Mouse (Mus musculus): ENCODE data around the gene Shb. TPM values are rescaled to one million over a fixed set of nuclear protein-coding genes. Genes with fewer than 3 reads are reported as not detected.

The Shb gene
- polyA plus RNA-seq, 1 experiment from 2014 or later, result 11.3 TPM

- Histone ChIP-seq H3K27ac (replicated peaks; ENCODE audit: low read depth, low read length) (no peak overlapping the region), H3K9ac (ENCODE audit: low read depth, low read length) (no peak overlapping the region), H3K36me3 (ENCODE audit: control insufficient read depth, insufficient read depth, low read length) (peaks cover 23% of the 10 kb centered on the region), H3K4me1 (ENCODE audit: control insufficient read depth, insufficient read depth, low read length) (0 out of 2 replicates have a peak, but pooled peaks cover 2% of the 10 kb centered on the region), H3K27me3 (replicated peaks; ENCODE audit: control insufficient read depth, insufficient read depth, low read length) (no peaks in the 10 kb centered on the region), H3K9me3 (ENCODE audit: control insufficient read depth, low read length) (no peaks in the 10 kb centered on the region), H3K4me3 (ENCODE audit: low read depth, low read length) (no peak overlapping the region), H3K4me2 (ENCODE audit: low read depth, low read length) (no peak overlapping the region)
- WGBS, result 61% methylated on average over 3 of the region's 3 CpGs
- ATAC-seq (ENCODE audit: low read depth), result no peak
- no peak for DNase-seq (ENCODE audit: low spot score)
Observed at GRCm38 (mm10) chr4:45442237-45442636, 90.0 kb downstream of the Shb start.

DNA sequence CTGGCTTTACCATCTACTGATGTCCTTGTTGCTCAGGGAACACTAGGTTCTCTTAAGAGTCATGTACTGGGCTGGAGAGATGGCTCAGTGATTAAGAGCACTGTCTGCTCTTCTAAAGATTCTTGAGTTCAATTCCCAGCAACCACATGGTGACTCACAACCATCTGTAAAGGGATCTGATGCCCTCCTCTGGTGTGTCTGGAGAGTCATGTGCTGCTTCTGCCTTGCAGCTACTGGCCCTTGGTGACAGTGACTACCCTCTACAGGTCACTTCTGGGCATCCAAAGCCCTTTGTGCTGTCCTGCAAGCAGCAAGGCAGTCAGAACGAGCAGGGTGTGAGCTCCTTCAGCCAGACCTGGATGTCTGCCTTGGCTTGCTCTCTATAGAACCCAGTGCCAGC is 90.5 kb downstream of the Shb start:
- no peak overlapping the region for H3K27ac ChIP-seq (replicated peaks; ENCODE audit: low read depth, low read length)
- WGBS, result 82% methylated on average over 1 of the region's 1 CpGs

DNA sequence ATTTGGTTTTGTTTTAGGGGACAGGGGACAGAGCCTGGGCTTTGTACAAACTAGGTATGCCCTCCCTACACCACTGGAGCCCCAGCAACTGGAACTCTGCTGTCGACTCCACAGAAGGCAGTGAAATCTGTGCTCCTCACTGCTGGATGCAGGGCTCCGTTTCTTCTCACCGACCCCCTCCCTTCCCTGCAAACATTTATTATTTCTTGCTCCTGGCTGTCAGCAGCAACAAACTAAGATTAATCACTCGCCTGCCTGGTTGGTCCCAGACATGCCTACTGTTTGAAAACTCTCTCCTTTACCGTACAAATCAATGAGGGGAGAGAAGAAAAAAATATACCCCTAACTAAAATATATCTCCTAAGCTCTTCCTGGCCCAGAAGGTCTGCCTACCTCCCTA is 93.0 kb downstream of the Shb start:
- no peak for ATAC-seq (ENCODE audit: low read depth)

More for the DNA sequence above, 90.5 kb downstream of the Shb start:
- ATAC-seq (ENCODE audit: low read depth), result no peak
- no peak overlapping the region for H3K4me2 ChIP-seq (ENCODE audit: low read depth, low read length)
- H3K27me3 ChIP-seq (replicated peaks; ENCODE audit: control insufficient read depth, insufficient read depth, low read length), result no peaks in the 10 kb centered on the region
- peaks cover 5% of the 10 kb centered on the region for H3K4me1 ChIP-seq (ENCODE audit: control insufficient read depth, insufficient read depth, low read length)
- no peak overlapping the region for H3K4me3 ChIP-seq (ENCODE audit: low read depth, low read length)
- H3K9me3 ChIP-seq (ENCODE audit: control insufficient read depth, low read length), result no peaks in the 10 kb centered on the region
- H3K9ac ChIP-seq (ENCODE audit: low read depth, low read length), result no peak overlapping the region
- no peak for DNase-seq (ENCODE audit: low spot score)
- peaks cover 23% of the 10 kb centered on the region for H3K36me3 ChIP-seq (ENCODE audit: control insufficient read depth, insufficient read depth, low read length)

DNA sequence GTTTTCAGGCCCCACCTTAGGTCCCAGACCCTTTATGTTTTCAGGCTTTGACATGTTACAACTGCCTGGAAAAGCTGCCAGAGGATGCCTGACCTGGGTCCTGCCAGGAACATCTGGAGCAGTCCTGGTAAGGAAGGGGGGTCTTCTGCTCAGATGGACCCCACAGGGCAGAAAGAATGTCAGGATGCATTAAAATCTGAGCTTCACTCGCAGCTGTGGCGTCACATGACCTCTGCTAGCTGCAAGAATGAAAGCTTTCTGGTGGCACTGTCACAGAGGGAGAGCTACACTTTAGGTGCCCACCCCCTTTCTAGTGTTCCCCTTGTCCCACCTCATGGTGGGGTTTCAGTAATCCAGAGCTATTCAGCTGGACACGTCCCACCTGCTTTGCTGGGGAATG is 95.3 kb downstream of the Shb start:
- Histone ChIP-seq H3K27me3 (replicated peaks; ENCODE audit: control insufficient read depth, insufficient read depth, low read length) (no peaks in the 10 kb centered on the region), H3K4me2 (ENCODE audit: low read depth, low read length) (no peak overlapping the region), H3K9me3 (ENCODE audit: control insufficient read depth, low read length) (no peaks in the 10 kb centered on the region), H3K36me3 (ENCODE audit: control insufficient read depth, insufficient read depth, low read length) (no peaks in the 10 kb centered on the region; the same call in 1 of the 2 replicates), H3K27ac (replicated peaks; ENCODE audit: low read depth, low read length) (no peak overlapping the region), H3K4me1 (ENCODE audit: control insufficient read depth, insufficient read depth, low read length) (peaks cover 35% of the 10 kb centered on the region), H3K9ac (ENCODE audit: low read depth, low read length) (no peak overlapping the region), H3K4me3 (ENCODE audit: low read depth, low read length) (no peak overlapping the region)
- DNase-seq (ENCODE audit: low spot score), result peak; percentile 44
- no peak; the same call in 1 of the 2 replicates for ATAC-seq (ENCODE audit: low read depth)
- 21% methylated on average over 3 of the region's 3 CpGs for WGBS

More for the DNA sequence above, 93.0 kb downstream of the Shb start:
- H3K36me3 ChIP-seq (ENCODE audit: control insufficient read depth, insufficient read depth, low read length), result peaks cover 10% of the 10 kb centered on the region
- no peaks in the 10 kb centered on the region for H3K9me3 ChIP-seq (ENCODE audit: control insufficient read depth, low read length)
- H3K27me3 ChIP-seq (replicated peaks; ENCODE audit: control insufficient read depth, insufficient read depth, low read length), result no peaks in the 10 kb centered on the region
- no peak overlapping the region for H3K4me2 ChIP-seq (ENCODE audit: low read depth, low read length)
- no peak overlapping the region for H3K9ac ChIP-seq (ENCODE audit: low read depth, low read length)
- no peak overlapping the region for H3K4me3 ChIP-seq (ENCODE audit: low read depth, low read length)
- WGBS, result 27% methylated on average over 5 of the region's 5 CpGs
- DNase-seq (ENCODE audit: low spot score), result no peak
- no peak overlapping the region for H3K27ac ChIP-seq (replicated peaks; ENCODE audit: low read depth, low read length)
- H3K4me1 ChIP-seq (ENCODE audit: control insufficient read depth, insufficient read depth, low read length), result peaks cover 29% of the 10 kb centered on the region

DNA sequence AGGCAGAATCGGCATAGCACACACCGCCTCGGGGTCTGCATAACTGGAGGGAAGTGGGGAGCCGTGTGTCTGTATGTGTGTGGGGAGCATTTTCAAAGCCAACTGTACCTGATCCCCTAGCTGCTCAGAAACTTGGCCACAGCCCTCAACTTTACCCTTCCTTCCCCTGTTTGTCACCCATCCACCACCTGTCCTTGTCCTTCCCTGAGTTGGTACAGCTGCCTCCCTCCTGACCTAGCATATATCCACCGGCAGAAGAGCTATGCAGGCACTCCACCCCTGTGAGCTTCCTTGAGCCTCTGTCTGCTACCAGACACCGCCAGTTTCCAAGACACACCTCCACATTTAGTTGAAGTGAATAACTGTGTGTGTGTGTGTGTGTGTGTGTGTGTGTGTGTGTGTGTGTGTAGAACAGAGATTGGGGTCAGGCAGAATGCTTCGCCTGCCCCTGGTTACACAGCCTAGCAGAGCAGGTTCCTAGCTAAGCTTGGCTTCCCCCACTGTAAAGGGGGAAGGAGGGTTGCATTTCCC is 95.8 kb downstream of the Shb start:
- H3K9me3 ChIP-seq (ENCODE audit: control insufficient read depth, low read length), result no peaks in the 10 kb centered on the region
- peak; percentile 54 for DNase-seq (ENCODE audit: low spot score)
- H3K9ac ChIP-seq (ENCODE audit: low read depth, low read length), result no peak overlapping the region
- H3K27ac ChIP-seq (replicated peaks; ENCODE audit: low read depth, low read length), result no peak overlapping the region; the same call in 1 of the 2 replicates
- peaks cover 35% of the 10 kb centered on the region for H3K4me1 ChIP-seq (ENCODE audit: control insufficient read depth, insufficient read depth, low read length)
- H3K4me3 ChIP-seq (ENCODE audit: low read depth, low read length), result no peak overlapping the region
- no peaks in the 10 kb centered on the region for H3K27me3 ChIP-seq (replicated peaks; ENCODE audit: control insufficient read depth, insufficient read depth, low read length)
- no peaks in the 10 kb centered on the region; the same call in 1 of the 2 replicates for H3K36me3 ChIP-seq (ENCODE audit: control insufficient read depth, insufficient read depth, low read length)
- no peak overlapping the region for H3K4me2 ChIP-seq (ENCODE audit: low read depth, low read length)
- ATAC-seq (ENCODE audit: low read depth), result peak; percentile 58
- WGBS, result 35% methylated on average over 7 of the region's 7 CpGs

DNA sequence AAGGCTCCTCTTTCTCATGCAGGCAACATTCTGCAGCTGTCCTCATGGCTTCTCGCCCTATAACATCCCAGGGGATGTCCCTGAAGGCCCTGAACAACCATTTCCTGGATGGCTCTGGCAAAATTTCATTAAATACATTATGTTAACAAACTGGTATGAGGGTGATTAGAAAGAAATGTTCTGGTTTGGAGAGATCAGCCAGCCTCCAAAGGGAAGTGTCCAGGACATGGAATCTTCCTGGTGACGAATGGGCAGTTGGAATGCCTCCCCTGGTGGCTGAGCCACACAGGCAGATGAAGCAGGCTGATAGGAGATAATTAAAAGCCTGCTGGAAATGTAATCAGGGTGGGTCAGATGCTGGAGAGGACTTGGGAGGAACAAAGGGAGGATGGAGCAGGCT is 96.4 kb downstream of the Shb start:
- H3K9ac ChIP-seq (ENCODE audit: low read depth, low read length), result no peak overlapping the region
- 52% methylated on average over 2 of the region's 2 CpGs for WGBS

DNA sequence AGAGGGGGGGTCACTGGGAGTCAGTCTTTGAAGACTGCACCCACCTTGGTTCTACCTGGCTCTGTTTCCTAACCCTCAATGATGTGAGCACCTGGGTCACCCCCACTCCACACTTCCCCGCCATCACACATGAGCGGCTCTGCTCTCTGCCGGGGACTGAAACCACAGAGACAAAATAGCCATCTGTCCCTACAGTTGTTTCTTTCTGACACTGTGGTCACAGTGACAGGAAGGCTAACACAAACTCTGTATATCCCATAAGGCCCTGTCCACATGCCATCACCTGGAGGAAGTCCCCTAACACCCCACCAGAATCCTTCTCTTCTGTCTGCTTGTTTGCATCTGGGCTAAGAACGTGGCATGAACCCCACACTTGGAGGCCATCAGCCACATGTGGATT is 97.6 kb downstream of the Shb start:
- H3K27me3 ChIP-seq (replicated peaks; ENCODE audit: control insufficient read depth, insufficient read depth, low read length), result no peaks in the 10 kb centered on the region
- H3K27ac ChIP-seq (replicated peaks; ENCODE audit: low read depth, low read length), result no peak overlapping the region
- no peak overlapping the region for H3K9ac ChIP-seq (ENCODE audit: low read depth, low read length)
- H3K4me1 ChIP-seq (ENCODE audit: control insufficient read depth, insufficient read depth, low read length), result peaks cover 35% of the 10 kb centered on the region
- no peak overlapping the region for H3K4me2 ChIP-seq (ENCODE audit: low read depth, low read length)
- no peak overlapping the region for H3K4me3 ChIP-seq (ENCODE audit: low read depth, low read length)
- 68% methylated on average over 4 of the region's 4 CpGs for WGBS
- DNase-seq (ENCODE audit: low spot score), result no peak
- no peak for ATAC-seq (ENCODE audit: low read depth)
- no peaks in the 10 kb centered on the region for H3K9me3 ChIP-seq (ENCODE audit: control insufficient read depth, low read length)
- no peaks in the 10 kb centered on the region; the same call in 1 of the 2 replicates for H3K36me3 ChIP-seq (ENCODE audit: control insufficient read depth, insufficient read depth, low read length)

More for the DNA sequence above, 96.4 kb downstream of the Shb start:
- DNase-seq (ENCODE audit: low spot score) (no peak), ATAC-seq (ENCODE audit: low read depth) (no peak)
- Histone ChIP-seq H3K4me1 (ENCODE audit: control insufficient read depth, insufficient read depth, low read length) (peaks cover 35% of the 10 kb centered on the region), H3K9me3 (ENCODE audit: control insufficient read depth, low read length) (no peaks in the 10 kb centered on the region), H3K4me2 (ENCODE audit: low read depth, low read length) (no peak overlapping the region), H3K4me3 (ENCODE audit: low read depth, low read length) (no peak overlapping the region), H3K36me3 (ENCODE audit: control insufficient read depth, insufficient read depth, low read length) (no peaks in the 10 kb centered on the region; the same call in 1 of the 2 replicates), H3K27me3 (replicated peaks; ENCODE audit: control insufficient read depth, insufficient read depth, low read length) (no peaks in the 10 kb centered on the region), H3K27ac (replicated peaks; ENCODE audit: low read depth, low read length) (no peak overlapping the region; the same call in 1 of the 2 replicates)

GRCm38 (mm10) chr4:45434071-45434470 is 98.2 kb downstream of the Shb start:
- H3K36me3 ChIP-seq (ENCODE audit: control insufficient read depth, insufficient read depth, low read length), result no peaks in the 10 kb centered on the region; the same call in 1 of the 2 replicates
- no peak for DNase-seq (ENCODE audit: low spot score)
- no peaks in the 10 kb centered on the region for H3K27me3 ChIP-seq (replicated peaks; ENCODE audit: control insufficient read depth, insufficient read depth, low read length)
- 65% methylated on average over 12 of the region's 12 CpGs for WGBS
- no peak for ATAC-seq (ENCODE audit: low read depth)
- no peak overlapping the region for H3K9ac ChIP-seq (ENCODE audit: low read depth, low read length)
- no peak overlapping the region for H3K4me2 ChIP-seq (ENCODE audit: low read depth, low read length)
- no peaks in the 10 kb centered on the region for H3K9me3 ChIP-seq (ENCODE audit: control insufficient read depth, low read length)
- H3K27ac ChIP-seq (replicated peaks; ENCODE audit: low read depth, low read length), result no peak overlapping the region
- H3K4me3 ChIP-seq (ENCODE audit: low read depth, low read length), result no peak overlapping the region
- H3K4me1 ChIP-seq (ENCODE audit: control insufficient read depth, insufficient read depth, low read length), result peaks cover 35% of the 10 kb centered on the region

DNA sequence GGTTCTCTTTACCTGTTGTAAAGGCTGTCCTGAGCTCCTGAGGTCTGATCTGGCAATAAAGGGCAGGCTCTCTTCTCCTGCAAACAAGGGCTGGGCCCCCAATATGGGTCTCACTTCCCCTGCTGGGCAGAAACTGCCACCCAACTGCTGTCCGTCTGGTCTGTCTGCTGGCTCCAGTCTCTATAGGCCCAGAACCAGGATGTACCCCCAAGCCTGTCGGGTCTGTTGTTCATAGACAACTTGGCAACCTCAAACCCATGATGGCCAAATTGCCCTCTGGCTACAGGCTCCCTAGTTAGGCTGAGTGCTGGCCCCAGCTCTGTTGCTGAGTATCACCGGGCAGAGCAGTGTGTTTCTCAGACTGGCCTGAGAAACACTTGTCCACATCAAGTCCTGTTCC is 100.5 kb downstream of the Shb start:
- Histone ChIP-seq H3K27me3 (replicated peaks; ENCODE audit: control insufficient read depth, insufficient read depth, low read length) (no peaks in the 10 kb centered on the region), H3K27ac (replicated peaks; ENCODE audit: low read depth, low read length) (no peak overlapping the region), H3K4me2 (ENCODE audit: low read depth, low read length) (no peak overlapping the region), H3K9me3 (ENCODE audit: control insufficient read depth, low read length) (no peaks in the 10 kb centered on the region), H3K4me3 (ENCODE audit: low read depth, low read length) (no peak overlapping the region), H3K36me3 (ENCODE audit: control insufficient read depth, insufficient read depth, low read length) (no peaks in the 10 kb centered on the region; the same call in 1 of the 2 replicates), H3K9ac (ENCODE audit: low read depth, low read length) (no peak overlapping the region), H3K4me1 (ENCODE audit: control insufficient read depth, insufficient read depth, low read length) (peaks cover 30% of the 10 kb centered on the region)
- DNase-seq (ENCODE audit: low spot score) (no peak), ATAC-seq (ENCODE audit: low read depth) (no peak)
- 67% methylated on average over 3 of the region's 3 CpGs for WGBS

All from embryonic facial prominence, embryonic 14.5 days (tissue).